Comparison of ENCODE assay signal across 9 mouse cellular contexts in genomic region chr8:74977427-74977826, GRCm38 (mm10). TPM values are rescaled to one million over a fixed set of nuclear protein-coding genes. Genes with fewer than 3 reads are reported as not detected.
DNase-seq lines count a peak whose midpoint lies in the region; ATAC-seq lines count a peak whose summit lies in the region.
"Had no signal": no experiment of that assay in that cellular context is flagged by ENCODE, and none has a peak within 500 bp of the region (broad histone marks: within the 10 kb centered on the region; RNA-seq: fewer than 3 reads in every experiment).

No protein-coding gene starts in this region.

- H3K9me3 ChIP-seq in hindbrain, embryonic 11.5 days (ENCODE audit: control insufficient read depth, low read length), result no peaks in the 10 kb centered on the region
- no peaks in the 10 kb centered on the region for H3K9me3 ChIP-seq in hindbrain, embryonic 13.5 days

- no peak overlapping the region for H3K9ac ChIP-seq in hindbrain, embryonic 11.5 days (ENCODE audit: low read depth, low read length)
- no peak overlapping the region for H3K9ac ChIP-seq in hindbrain, embryonic 13.5 days

- no peak for ATAC-seq in hindbrain, embryonic 11.5 days (ENCODE audit: low FRiP score)
- no peak for ATAC-seq in hindbrain, embryonic 13.5 days (ENCODE audit: low FRiP score)

- intact Hi-C loops in left cerebral cortex, postnatal 25 days (cut with DNase I), result no loop called here

- 70% methylated on average over 1 of the region's 1 CpGs for WGBS in hindbrain, embryonic 11.5 days
- 65% methylated on average over 1 of the region's 1 CpGs for WGBS in hindbrain, embryonic 13.5 days

- no peak overlapping the region for H3K4me2 ChIP-seq in hindbrain, embryonic 11.5 days (replicated peaks; ENCODE audit: low read depth, low read length)
- no peak overlapping the region for H3K4me2 ChIP-seq in hindbrain, embryonic 13.5 days

- peak; percentile 36 for DNase-seq in hindbrain, embryonic 11.5 days (ENCODE audit: low spot score)
- peak; percentile 36 for DNase-seq in thymus, postnatal 0 days (ENCODE audit: low spot score)
- DNase-seq in thymus, postnatal 36 days, result no peak
- peak; percentile 28 for DNase-seq in forelimb bud, embryonic 11.5 days (ENCODE audit: low read depth, low spot score)
- DNase-seq in natural killer cell, adult 2 months (ENCODE audit: low spot score in 2 of 2), result no peak
- DNase-seq in layer of hippocampus, adult 18-20 months (ENCODE audit: low spot score in 2 of 2), result no peak
- DNase-seq in left cerebral cortex, postnatal 25 days (ENCODE audit: low spot score in 2 of 2), result no peak
- DNase-seq: lung, postnatal 36 days had no signal

- no peak overlapping the region for H3K27ac ChIP-seq in hindbrain, embryonic 11.5 days (ENCODE audit: low read depth, low read length)
- H3K27ac ChIP-seq in hindbrain, embryonic 13.5 days, result no peak overlapping the region

- no peak overlapping the region for H3K4me3 ChIP-seq in hindbrain, embryonic 11.5 days (ENCODE audit: low read depth, low read length)
- H3K4me3 ChIP-seq in hindbrain, embryonic 13.5 days, result no peak overlapping the region

- no peaks in the 10 kb centered on the region for H3K36me3 ChIP-seq in hindbrain, embryonic 11.5 days (ENCODE audit: control insufficient read depth, insufficient read depth, low read length)
- H3K36me3 ChIP-seq in hindbrain, embryonic 13.5 days, result no peaks in the 10 kb centered on the region

- no peaks in the 10 kb centered on the region for H3K27me3 ChIP-seq in hindbrain, embryonic 11.5 days (ENCODE audit: control insufficient read depth, insufficient read depth, low read length)
- H3K27me3 ChIP-seq in hindbrain, embryonic 13.5 days, result no peaks in the 10 kb centered on the region

- no peaks in the 10 kb centered on the region for H3K4me1 ChIP-seq in hindbrain, embryonic 11.5 days (replicated peaks; ENCODE audit: control insufficient read depth, insufficient read depth, low read length)
- H3K4me1 ChIP-seq in hindbrain, embryonic 13.5 days (replicated peaks), result no peaks in the 10 kb centered on the region; the same call in 1 of the 2 replicates

RNA-seq across cellular contexts. Expression of gene Hmgxb4, which starts 15.7 kb away (rescaled TPM):
- 42.7 and 56.1 TPM in 2 replicates for polyA plus RNA-seq in hindbrain, embryonic 11.5 days (2014; fragmentation: Nextera tagmentation; extraction: Ambion mirVana)
- polyA plus RNA-seq in hindbrain, embryonic 13.5 days (2015; fragmentation: Nextera tagmentation; extraction: Ambion mirVana), result 40.7 and 42.0 TPM in 2 replicates
- polyA plus RNA-seq in thymus, postnatal 0 days (2015; fragmentation: Nextera tagmentation; extraction: Ambion mirVana), result 29.6 and 30.0 TPM in 2 replicates
- 10 to 100 TPM; 18.6 to 25.0 TPM for total RNA-seq in layer of hippocampus, adult 18-20 months (2021)
- total RNA-seq in left cerebral cortex, postnatal 25 days (2021), result 10 to 100 TPM; 22.1 to 31.0 TPM

RNA-seq across cellular contexts. Expression of gene Tom1, which starts 56.1 kb away (rescaled TPM):
- 25.0 and 25.2 TPM in 2 replicates for polyA plus RNA-seq in hindbrain, embryonic 11.5 days (2014; fragmentation: Nextera tagmentation; extraction: Ambion mirVana)
- 27.3 and 30.1 TPM in 2 replicates for polyA plus RNA-seq in hindbrain, embryonic 13.5 days (2015; fragmentation: Nextera tagmentation; extraction: Ambion mirVana)
- polyA plus RNA-seq in thymus, postnatal 0 days (2015; fragmentation: Nextera tagmentation; extraction: Ambion mirVana), result 18.8 and 21.3 TPM in 2 replicates
- 10 to 100 TPM; 40.4 to 42.5 TPM for total RNA-seq in layer of hippocampus, adult 18-20 months (2021)
- 10 to 100 TPM; 37.6 to 38.6 TPM for total RNA-seq in left cerebral cortex, postnatal 25 days (2021)

Comparison
In these comparisons a context has a peak if more than half of its experiments do, and no peak if none do; other contexts are left out.
1. DNase-seq: peak in hindbrain, embryonic 11.5 days (single experiment), thymus, postnatal 0 days (single experiment) and forelimb bud, embryonic 11.5 days (single experiment); none in thymus, postnatal 36 days (0 of 2), natural killer cell, adult 2 months (0 of 2), layer of hippocampus, adult 18-20 months (0 of 2) and left cerebral cortex, postnatal 25 days (0 of 2).